Mouse (Mus musculus) lung, adult 2 months (tissue): ENCODE measurements around the gene Slc2a4.

Experiments used
- CTCF ChIP-seq: fragments of 200-500 bp; IDR thresholded peaks from 2 replicates; pipeline ENCODE4 v1.5.1; 2011; ENCODE audit warnings: mild to moderate bottlenecking, low read length, control low read depth; ENCODE audit not compliant: insufficient read depth
- POLR2A ChIP-seq: fragments of 200-500 bp; IDR thresholded peaks from 2 replicates; pipeline ENCODE4 v1.6.1; 2011; ENCODE audit warnings: low read depth, mild to moderate bottlenecking, control low read depth, low read length, borderline replicate concordance; ENCODE audit errors: extremely low read depth

- TF ChIP-seq CTCF, result no peak
- no peak for TF ChIP-seq POLR2A
These were observed 8.8 kb downstream of the Slc2a4 start for GRCm38 (mm10) chr11:69939181-69939580.
